Mouse (Mus musculus): Measurements from ENCODE around the gene Fgf15. TPM values are rescaled to one million over a fixed set of nuclear protein-coding genes. Genes with fewer than 3 reads are reported as not detected.

Gene Fgf15
- total and polyA plus RNA-seq, 3 experiments = 16.6 to 19.1 TPM; not detected in 1

DNA sequence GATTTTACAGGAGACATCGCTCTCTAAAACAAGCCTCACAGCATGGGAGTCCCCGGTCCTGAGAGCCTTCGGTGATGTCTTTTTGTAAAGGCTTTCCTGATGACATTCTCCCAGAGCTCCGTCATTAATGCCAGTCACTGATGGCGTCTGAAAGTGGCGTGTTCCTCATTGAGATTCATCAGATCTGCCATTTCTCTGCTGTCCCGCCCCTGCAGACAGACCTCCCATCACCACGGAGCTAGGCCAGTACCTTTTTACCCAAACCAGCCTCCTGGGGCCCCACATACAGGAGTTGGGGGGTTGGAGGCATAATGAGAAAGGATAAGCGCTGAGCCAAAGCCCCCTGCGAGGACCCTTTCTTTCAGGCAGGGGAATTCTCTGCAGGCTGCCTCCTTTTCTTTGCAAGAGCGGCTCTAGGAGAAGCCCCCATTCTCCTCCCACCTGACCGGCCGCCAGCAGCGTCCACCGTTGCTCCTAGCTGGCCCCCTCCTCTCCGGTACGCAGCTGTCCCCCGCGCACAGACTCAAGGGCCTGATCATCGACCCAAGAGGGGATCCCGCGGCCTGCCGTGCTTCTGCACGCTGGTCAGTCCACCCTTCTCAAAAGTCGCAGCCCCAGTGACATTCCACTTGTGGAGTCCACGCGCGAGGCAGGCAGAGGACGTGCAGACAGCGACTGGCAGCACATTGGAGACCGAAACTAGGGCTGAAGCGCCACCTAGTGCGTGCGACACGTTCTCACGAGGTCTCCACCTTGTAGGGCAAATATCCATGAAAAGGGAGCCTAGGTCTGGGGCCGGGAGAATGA, 823 bp upstream of the Fgf15 start (continued):
- TF ChIP-seq RAD21 (IDR thresholded peaks at IDR 0.05; ENCODE audit: low read depth, low read length) = peak; percentile 53
- TF ChIP-seq BHLHE40 (IDR thresholded peaks at IDR 0.05; ENCODE audit: borderline replicate concordance, low read depth, low read length) = no peak
- 0 out of 2 replicates have a peak, but pooled peaks have one; percentile 43 for TF ChIP-seq TBP (IDR thresholded peaks at IDR 0.05; ENCODE audit: low read depth, low read length)
- TF ChIP-seq CHD2 (IDR thresholded peaks at IDR 0.05; ENCODE audit: low read length) = no peak
- no peak for TF ChIP-seq E2F4 (IDR thresholded peaks at IDR 0.05; ENCODE audit: borderline replicate concordance, low read depth, low read length)
- no peak for TF ChIP-seq POLR2AphosphoS2 (IDR thresholded peaks at IDR 0.05; ENCODE audit: low read length)
- no peak for TF ChIP-seq NRF1 (IDR thresholded peaks at IDR 0.05; ENCODE audit: insufficient read depth, low read depth, low read length, poor library complexity, severe bottlenecking)
- TF ChIP-seq GATA1 (IDR thresholded peaks at IDR 0.05; ENCODE audit: low read depth, low read length) = no peak
- no peak; the same call in 1 of the 2 replicates for TF ChIP-seq CHD1 (IDR thresholded peaks at IDR 0.05; ENCODE audit: low read depth, low read length)
- no peak for TF ChIP-seq JUND (IDR thresholded peaks at IDR 0.05; ENCODE audit: low read depth, low read length)
- TF ChIP-seq TAL1 (IDR thresholded peaks at IDR 0.05; ENCODE audit: low read length) = no peak
- TF ChIP-seq CTCF (IDR thresholded peaks at IDR 0.05 in 2 of 3, conservative IDR thresholded peaks at IDR 0.05 in 1 of 3; ENCODE audit: control insufficient read depth in 1 of 3, insufficient read depth in 1 of 3, low read depth in 2 of 3, low read length in 3 of 3, poor library complexity in 1 of 3, severe bottlenecking in 1 of 3) = peak; percentile 51 to 84 (median 79)
- TF ChIP-seq TCF12 (IDR thresholded peaks at IDR 0.05; ENCODE audit: low read depth, low read length) = 0 out of 2 replicates have a peak, but pooled peaks have one; percentile 33
- TF ChIP-seq MEF2A (IDR thresholded peaks at IDR 0.05; ENCODE audit: extremely low read depth, insufficient replicate concordance, low read depth, low read length, poor library complexity, severe bottlenecking) = no peak
- TF ChIP-seq GABPA (IDR thresholded peaks at IDR 0.05; ENCODE audit: low read depth, low read length) = no peak

DNA sequence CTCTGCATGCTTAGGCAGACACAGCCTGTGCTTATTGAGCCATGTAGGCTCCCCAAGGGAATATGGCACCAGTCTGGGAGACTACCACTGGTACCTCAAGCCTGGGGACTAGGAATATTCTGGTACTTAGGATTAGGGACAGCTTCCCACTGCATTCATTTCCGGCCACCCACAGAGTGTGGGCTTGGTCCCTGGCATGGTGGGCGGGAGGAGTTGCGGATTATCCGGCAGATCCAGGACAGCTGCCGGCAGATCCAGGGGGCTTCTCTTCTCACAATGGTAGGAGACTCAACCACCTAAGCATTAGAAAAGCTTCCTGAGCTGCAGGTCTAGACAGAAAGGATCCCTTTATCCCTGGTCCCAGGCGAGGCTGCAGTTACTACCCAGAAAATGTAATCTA, 2.2 kb downstream of the Fgf15 start:
- peaks cover 0 to 9% of the 10 kb centered on the region in 2 experiments; a peak in 2 of 4 replicates for H3K36me3 ChIP-seq (ENCODE audit: control insufficient read depth in 1 of 2, insufficient read depth in 2 of 2, low read length in 2 of 2)
- H3K9me3 ChIP-seq (replicated peaks; ENCODE audit: insufficient read depth, low read length) = no peaks in the 10 kb centered on the region
- H3K27ac ChIP-seq (ENCODE audit: control insufficient read depth, low read depth, low read length) = no peak overlapping the region
- H3K27me3 ChIP-seq (ENCODE audit: control insufficient read depth in 1 of 2, insufficient read depth in 2 of 2, low read length in 2 of 2) = no peaks in the 10 kb centered on the region
- H3K4me1 ChIP-seq (ENCODE audit: control insufficient read depth in 1 of 2, insufficient read depth in 2 of 2, low read length in 2 of 2) = peaks cover 5 to 13% of the 10 kb centered on the region in 2 experiments; a peak in 2 of 4 replicates
- no peak overlapping the region for H3K4me3 ChIP-seq (ENCODE audit: control insufficient read depth in 1 of 2, insufficient read depth in 1 of 2, low read depth in 2 of 2, low read length in 2 of 2)
- TF ChIP-seq NRF1 (IDR thresholded peaks at IDR 0.05; ENCODE audit: insufficient read depth, low read depth, low read length, poor library complexity, severe bottlenecking) = no peak
- TF ChIP-seq MEF2A (IDR thresholded peaks at IDR 0.05; ENCODE audit: extremely low read depth, insufficient replicate concordance, low read depth, low read length, poor library complexity, severe bottlenecking) = no peak
- no peak for TF ChIP-seq TCF12 (IDR thresholded peaks at IDR 0.05; ENCODE audit: low read depth, low read length)
- TF ChIP-seq ZNF384 (IDR thresholded peaks at IDR 0.05; ENCODE audit: low read depth, low read length) = no peak
- H3K79me2 ChIP-seq (ENCODE audit: control insufficient read depth, insufficient read depth, low read length, poor library complexity) = peaks cover 15% of the 10 kb centered on the region
- no peak for DNase-seq (ENCODE audit: low read depth, low spot score)
- no peak overlapping the region for H3K9ac ChIP-seq (ENCODE audit: control insufficient read depth, low read depth, low read length, poor library complexity, severe bottlenecking)
